Mouse (Mus musculus) left cerebral cortex, postnatal 36 days (tissue): ENCODE measurements around the gene Kif21a. TPM values are rescaled to one million over a fixed set of nuclear protein-coding genes. Genes with fewer than 3 reads are reported as not detected.
A peak's percentile ranks its signal among the peaks of the same experiment; 100 is the strongest.

ENCODE experiments used
- DNase-seq, 2 experiments: peaks; one replicate each; pipeline ENCODE4 v3.0.0; 2021 to 2022; ENCODE audit warnings: low spot score in 2 of 2, mixed read lengths in 1 of 2
- intact Hi-C: fragments of 180-260 bp; cut with DNase I; formaldehyde crosslinking; loops from one replicate; pipeline ENCODE4 v1.15.1; 2025
- total RNA-seq, 2 experiments: library from RNA; stranded (reverse); gene quantifications; 2 replicates each; pipeline ENCODE4 v1.2.3; 2021

Gene Kif21a
- 100 to 1,000 TPM; 120 to 130 TPM for total RNA-seq

DNA sequence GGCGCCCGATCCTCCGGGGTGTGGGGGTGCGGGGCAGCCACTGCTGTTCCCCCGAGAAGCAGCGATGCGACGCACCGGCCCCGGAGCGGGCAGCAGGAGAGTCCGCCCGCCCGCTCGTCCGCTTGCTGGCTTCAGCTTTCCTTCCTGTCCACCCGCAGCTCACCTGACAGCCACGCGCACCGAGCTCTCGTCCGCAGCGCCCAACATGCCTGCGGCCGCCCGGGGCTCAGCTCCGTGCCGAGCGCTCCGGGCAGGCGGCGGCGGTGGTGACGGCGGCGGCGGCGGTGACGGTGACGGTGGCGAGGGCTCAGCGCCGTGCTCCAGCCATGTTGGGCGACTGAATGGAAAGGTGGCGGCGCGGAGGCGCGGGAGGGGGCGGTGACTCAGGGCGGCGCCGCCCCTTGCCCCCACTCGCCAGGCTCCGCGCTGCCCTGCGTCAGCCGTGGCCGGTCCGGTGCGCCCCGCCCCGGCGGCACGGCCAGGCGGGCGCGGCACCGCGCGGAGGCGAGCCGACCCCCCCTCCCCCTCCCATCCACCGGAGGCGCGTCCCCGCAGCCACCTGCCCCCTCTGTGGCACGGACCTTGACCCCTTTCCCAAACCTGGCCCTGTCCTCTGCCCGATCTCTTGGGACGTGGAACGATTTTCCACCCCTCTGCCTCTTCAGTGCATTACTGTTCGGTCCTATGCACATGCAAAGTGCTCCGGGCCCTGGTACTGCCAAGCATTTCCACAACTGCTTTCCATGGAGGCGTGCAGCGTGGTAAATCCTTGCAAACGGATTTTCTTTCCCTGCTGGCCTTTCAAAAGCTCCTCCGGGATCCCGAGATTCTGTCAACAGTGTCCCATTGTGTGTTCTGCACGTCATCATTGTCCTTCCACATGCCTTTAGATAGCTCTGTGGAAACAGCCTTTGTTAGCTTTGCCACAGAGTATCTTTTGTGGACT lies at the start of gene Kif21a:
Gene Kif21a (minus strand): TSS at position 453 of the 946 bp plus-strand sequence.
- intact Hi-C loops, result loop anchor here (5.0 kb wide), 2 partner anchors 57 to 143 kb away; partner anchors contain the start of gene Abcd2
- peak; percentile 78 to 88 for DNase-seq

DNA sequence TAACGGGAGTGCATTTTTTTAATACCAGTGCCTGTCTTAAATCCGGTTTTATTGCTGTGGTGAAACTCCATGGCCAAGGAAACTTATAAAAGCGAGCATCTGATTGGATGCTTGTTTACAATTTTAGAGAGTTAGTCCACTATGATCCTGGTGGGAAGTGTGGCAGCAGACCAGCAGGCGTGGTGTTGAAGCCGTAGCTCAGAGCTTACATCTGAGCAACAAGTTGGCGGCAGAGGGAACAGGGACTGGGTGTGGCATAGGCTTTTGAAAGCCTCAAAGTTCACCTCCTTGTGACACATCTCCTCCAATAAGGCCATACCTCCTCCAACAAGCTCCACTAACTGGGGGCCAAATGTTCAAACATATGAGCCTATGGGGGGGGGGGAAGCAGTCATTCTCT lies 46.9 kb upstream of the Kif21a start:
- no peak for DNase-seq
- intact Hi-C loops, result no loop called here

DNA sequence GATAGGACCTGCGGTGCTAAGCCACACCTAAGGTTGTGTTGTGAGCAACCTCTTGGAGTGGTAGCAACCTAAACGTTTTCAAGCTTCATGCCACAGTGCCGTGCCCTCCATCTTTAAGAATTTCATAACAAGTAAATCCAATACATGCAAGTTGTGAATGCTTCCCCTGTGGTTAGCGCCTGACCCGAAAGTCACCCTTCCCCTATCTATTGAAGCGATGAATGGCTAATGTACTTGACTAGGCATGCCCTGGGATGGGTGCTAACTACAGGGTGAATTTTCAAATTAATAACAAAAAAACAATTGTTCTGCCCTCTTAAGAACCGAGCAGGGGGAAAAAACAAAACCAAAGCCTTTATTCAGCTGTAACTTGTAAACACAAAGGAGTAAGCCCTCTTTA lies 39.7 kb upstream of the Kif21a start:
- no peak for DNase-seq
- intact Hi-C loops, result no loop called here

DNA sequence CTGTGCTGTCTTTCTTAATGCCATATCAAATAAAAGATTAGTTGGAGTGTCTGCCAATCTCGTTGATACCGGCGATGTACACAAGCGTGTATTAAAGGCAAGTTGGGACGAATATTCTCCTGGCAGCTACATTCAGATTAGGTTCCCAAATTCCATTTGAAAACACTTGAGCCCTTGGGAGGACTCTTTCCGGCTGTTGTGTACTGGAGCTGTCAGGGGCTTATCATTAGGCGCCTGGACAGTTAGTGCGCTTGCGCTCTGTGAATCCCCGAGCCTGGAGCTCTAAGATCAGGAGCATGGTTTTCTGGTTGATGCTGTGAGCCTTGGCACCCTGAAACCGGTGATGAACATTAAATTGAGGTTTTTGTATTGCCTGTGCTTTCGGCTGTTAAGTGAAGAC lies 38.3 kb upstream of the Kif21a start:
- intact Hi-C loops, result no loop called here
- no peak for DNase-seq

DNA sequence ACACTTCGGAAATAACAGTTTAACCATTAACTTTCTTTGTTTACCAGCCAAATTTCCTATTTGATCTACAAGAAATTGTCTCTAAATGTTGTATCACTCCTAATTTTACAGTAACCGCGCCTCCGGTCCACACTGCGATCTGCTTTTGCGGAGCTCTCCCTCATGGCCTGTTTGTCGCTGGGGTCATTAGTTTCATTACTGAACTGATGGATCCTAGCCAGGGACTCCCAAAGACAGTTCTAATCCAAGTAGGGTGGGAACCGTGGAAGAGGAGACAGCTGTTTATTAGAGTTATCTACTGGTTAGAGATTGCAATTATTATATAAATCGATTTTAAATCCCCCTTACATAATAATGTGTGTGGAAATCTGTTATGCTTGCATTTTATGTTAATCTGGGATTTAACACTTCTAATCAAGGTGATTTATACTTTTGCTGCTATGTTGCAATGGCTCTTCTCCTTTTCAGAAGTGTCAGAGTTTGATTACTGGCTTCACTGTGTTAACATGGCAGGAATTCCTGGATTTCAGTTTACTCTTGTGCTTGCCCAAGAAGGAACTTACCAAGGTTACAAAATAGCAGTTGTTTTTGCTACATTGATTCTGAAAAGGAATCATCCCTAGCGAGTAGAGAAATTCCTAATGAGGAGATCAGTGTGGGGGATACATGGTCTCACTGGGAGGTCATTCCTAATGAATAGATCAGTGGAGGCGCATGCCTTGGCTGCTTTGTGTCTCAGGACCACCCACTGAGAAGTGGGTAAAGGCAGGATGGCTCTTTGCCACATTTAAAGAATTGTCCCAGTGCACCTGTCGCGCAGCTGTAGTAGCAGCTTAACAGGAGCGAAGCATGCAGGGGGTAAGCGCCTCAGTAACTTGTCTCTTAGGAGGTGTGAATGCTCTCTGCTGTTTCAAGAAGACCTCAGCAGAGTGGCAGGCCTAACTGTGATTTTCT lies 28.0 kb upstream of the Kif21a start:
- no peak for DNase-seq
- intact Hi-C loops, result no loop called here

DNA sequence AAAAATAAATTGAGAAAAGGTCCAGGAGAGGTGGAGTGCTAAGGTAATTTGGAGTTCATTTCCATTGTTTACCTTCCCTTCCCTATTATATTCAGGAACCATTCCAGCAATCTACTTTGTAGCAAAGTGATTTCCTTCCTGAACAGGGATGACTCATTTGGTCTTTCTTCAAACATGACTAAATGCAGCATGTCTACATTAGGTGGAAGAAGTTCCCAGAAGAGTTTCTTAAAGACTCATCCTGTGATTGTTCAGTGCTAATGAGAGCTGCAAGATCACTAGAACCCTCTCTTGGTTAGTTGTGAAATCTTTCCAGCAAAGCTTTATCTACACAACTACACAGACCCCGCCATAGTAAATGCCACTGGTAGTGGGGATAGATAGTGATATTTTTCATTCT lies 22.7 kb upstream of the Kif21a start:
- intact Hi-C loops, result no loop called here
- DNase-seq, result no peak

DNA sequence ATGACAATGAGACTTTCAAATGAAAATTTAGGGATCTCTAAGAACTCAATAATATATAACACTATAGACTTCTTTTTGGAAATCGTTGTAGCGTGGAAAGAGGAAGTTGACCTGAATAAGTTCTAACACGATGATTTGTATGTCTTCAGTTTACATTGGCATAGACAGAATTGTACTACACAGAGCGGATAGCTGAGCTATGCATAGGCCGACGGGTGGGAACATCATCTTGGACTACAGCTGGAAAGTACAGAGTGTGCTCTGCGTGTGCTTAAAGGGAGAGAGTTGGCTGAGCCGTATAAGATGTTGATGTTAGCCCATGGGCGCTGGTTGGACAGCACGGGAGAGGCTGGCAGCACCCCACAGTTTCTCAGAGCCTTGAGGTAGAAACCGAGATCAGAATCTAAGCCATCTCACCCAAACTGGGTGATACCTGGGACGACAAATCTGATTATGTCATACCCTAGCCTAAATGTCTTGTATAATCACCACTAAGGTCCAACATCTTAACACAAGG lies 14.6 kb upstream of the Kif21a start:
- no peak for DNase-seq
- intact Hi-C loops, result no loop called here

DNA sequence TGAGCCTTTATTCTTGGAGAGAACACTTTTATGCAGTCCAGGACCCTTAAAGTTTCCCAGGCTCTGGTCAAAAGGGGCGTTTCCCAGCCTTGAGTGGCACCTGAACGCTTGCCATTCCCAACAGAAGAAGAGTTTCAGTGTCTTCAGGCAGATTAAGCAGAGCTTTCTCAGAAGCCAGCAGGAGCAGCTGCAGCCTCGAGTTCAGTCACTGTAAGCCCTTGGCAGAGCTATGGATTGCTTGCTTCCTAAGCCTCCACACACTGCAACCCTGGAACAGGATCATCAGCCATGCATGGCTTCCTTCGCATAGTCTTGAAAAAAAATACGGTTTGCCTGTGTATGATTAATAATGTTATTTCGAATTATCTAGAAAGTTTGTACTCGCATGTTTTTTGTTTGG lies 14.1 kb upstream of the Kif21a start:
- intact Hi-C loops, result no loop called here

DNA sequence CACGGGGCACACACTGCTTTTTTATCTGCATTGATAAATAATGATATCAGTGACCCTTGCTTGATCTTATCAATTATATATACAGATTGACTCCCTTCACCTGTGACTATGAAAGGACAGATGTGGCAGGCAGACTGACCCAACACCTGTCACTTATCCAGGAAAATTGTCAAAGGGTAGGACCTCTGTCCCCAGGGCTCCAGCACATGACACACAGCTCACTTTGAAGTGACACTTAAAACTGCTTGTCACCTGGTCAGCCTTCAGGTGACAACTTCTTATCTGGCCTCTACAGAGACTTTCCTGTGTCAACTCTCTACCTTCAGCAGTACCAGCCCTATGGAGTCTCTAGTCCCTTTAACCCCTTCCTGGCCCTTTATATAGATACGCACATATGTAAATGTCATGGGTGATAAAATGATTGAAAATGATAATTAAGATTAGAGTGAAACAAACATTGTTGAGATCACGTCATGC lies 7.2 kb upstream of the Kif21a start:
- intact Hi-C loops, result no loop called here
- DNase-seq, result no peak

More for the DNA sequence above, 14.1 kb upstream of the Kif21a start:
- no peak for DNase-seq

DNA sequence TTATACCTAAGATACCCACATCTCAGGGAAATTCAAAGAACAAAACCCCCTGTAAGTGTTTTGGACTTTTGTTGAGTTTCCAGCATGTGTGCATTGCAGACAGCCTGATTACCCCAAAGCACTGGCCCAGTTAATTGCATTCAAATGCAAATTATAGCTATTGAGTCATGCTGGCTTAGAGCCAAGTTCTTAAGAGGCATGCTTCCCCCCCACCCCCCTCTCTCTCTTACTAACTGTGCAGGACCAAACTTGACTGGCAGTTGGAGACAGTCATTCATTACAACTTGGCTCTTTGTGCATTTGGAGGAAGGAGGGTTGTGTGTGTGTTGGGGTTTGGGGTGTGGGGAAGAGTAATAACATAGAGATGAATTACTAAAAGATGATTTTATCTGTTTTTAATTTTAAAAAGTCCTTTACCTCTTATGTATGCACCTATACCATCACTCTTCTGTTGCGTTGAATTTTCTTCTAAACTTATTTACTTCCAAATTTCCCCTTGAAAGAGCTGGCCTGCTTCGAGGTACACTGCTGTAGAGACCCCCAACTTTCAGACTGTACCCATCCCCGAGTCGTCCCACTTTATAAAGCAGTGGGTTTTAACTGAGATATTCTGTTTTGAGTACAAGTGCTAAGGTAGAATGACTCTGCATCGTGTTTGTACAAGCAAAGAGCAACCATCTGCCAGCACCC lies 6.6 kb upstream of the Kif21a start:
- intact Hi-C loops, result no loop called here
- no peak for DNase-seq

DNA sequence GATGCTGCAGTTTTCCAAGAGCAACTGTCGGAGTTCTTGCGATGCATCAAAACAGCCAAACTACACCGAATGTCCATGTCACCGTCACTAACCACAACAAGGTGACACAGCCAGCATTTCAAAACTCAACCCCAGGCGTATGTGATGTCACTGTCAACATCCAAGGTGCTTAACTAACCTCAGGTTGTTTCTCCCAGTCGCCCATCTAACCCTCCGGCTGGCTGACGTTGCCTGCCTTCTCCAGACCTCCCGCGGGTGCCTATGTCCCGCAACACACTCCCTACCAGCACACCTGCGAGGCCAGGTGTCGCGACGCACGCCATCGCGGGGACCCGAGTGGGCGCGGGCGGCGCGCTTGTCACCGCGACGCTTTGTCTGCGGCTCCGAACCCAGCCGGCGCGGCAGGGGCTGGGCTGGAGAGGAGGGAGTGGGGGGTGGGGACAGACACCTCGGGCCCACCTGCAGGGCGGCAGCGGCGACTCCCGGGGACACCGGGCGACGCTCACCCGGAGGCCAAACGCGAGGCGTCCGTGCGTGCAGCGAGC lies 725 bp downstream of the Kif21a start:
- intact Hi-C loops, result loop anchor here (5.0 kb wide), 1 partner anchor 57 kb away; no protein-coding TSS in a partner anchor

DNA sequence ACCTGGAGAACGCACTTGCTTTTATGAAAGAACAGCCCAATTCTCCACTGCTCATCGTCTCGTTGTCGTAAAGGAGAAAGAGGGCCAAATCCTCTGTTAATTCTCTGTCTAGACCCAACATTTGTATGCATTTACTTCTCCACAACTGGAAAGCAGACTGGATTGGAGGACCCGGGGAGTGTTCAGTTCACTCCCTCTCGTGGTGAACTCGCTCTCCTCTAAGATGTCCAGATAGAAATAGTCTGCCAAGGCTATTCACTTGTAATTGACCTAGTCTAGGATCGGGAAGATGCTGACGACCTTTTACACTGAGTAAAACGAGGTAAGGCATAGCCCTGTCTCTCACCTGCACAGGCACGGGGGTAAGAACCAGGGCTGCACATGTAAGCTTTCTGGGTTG lies 2.1 kb downstream of the Kif21a start:
- intact Hi-C loops, result loop anchor here (5.0 kb wide), 1 partner anchor 55 kb away; no protein-coding TSS in a partner anchor
- DNase-seq, result no peak

More for the DNA sequence above, 725 bp downstream of the Kif21a start:
- peak; percentile 32 to 55 for DNase-seq

DNA sequence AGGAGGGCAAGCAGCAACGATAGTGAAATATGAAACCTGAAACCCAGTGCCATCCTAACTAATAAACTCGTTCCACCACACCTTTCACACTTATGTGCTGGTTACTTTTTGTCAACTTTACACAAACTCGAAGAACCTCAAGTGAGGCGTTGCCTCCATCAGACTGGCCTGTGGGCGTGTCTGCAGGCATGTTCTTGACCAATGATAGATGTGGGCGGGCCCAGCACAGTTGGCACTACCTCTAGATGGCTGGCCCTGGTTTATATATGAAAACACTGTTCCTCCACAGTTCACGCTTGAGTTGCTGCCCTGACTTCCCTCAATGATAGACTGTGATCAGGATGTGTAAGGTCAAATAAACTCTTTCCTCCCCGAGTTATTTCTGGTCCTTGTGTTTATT lies 3.2 kb downstream of the Kif21a start:
- intact Hi-C loops, result loop anchor here (5.0 kb wide), 1 partner anchor 54 kb away; no protein-coding TSS in a partner anchor
- DNase-seq, result no peak

DNA sequence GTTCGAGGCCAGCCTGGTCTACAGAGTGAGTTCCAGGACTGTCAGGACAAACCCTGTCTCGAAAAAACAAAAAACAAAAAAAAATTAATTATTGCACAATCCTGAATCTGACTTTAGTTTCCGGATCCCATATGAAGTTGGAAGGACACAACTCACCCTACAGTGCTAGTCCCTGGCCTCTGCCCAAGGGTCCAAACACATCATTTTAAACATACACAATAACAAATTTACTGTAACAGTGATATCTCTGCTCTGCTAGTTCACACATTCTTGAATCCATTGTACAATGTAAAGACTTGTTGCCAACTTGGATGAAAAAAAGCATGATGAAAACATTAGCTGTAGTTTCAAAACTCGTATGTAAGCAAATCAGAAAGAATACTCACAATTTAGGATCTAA lies 6.5 kb downstream of the Kif21a start:
- intact Hi-C loops, result no loop called here

DNA sequence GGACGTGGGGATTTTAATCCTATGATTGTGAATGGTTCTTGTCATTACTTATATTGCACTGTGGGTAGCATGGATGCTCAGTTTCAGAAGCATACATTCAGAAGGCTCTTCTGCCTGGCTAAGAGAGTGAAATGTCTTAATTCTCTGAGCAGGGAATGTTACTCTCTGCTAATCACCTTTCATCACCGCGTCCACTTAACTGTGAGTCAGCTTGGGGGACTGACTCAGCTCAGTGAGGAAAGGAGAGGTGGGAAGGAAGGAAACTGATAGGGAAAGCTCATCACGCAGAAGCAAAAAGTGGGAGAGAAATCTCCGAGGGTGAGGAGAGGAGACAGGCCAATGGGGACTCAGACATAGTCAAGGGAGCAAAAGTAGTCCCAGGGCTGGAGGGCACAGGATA lies 10.9 kb downstream of the Kif21a start:
- DNase-seq, result no peak
- intact Hi-C loops, result no loop called here

More for the DNA sequence above, 6.5 kb downstream of the Kif21a start:
- no peak for DNase-seq

DNA sequence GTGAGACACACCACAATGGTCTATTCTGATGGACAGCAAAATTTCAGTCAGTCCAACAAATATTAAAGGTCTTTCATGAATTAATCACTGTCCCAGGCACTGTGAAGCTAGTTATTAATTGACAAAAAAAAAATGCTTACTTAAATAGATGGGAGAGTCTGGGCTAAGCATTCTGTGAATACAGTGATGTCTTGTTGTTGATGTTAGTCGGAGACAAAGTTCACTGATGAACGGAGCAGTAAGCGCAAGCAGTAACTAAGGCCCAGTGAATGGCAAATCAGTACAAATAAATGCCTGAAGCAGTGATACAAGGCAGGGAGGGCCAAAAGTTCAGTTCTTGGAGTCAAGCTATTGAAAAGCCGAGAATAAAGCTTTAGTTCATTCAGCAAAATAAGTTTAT lies 15.7 kb downstream of the Kif21a start:
- DNase-seq, result no peak
- intact Hi-C loops, result no loop called here

DNA sequence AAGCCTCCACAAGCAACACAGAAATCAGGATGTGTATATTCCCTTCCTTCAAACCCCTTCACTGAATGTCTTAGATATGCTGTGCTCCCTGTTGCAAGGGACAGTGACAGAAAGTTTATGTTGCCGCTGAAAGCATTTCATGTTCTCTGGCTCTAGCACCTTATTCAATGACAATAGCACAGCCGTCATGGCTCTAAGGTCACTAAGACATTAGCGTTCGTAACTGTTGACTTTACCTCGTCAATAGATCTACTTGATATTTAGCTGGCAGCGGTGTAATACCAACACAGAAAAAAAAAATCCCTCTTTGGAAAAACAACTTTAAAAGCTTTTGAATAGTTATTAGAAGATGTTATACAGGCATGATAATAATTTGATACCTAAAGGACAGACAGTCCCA lies 16.2 kb downstream of the Kif21a start:
- no peak for DNase-seq

DNA sequence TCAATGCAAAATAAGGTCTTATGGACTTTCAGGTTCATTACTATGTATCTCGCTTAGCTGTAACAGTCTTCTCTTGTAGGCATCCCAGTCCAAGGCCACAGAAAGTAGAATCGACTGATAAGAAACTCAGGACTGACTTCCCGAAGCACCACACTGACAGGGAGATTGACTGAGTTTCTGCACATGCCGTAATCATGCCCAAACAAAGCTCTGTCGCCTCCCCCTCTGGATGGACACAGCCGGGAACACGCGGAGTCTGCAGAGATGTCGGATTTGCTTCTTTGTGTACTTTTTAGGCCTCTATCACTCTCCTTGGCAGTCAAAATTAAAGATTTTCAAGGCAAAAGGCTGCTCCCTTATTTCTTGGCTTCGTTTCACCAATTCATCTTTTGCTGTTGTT lies 20.8 kb downstream of the Kif21a start:
- intact Hi-C loops, result no loop called here
- no peak for DNase-seq

More for the DNA sequence above, 16.2 kb downstream of the Kif21a start:
- intact Hi-C loops, result no loop called here

DNA sequence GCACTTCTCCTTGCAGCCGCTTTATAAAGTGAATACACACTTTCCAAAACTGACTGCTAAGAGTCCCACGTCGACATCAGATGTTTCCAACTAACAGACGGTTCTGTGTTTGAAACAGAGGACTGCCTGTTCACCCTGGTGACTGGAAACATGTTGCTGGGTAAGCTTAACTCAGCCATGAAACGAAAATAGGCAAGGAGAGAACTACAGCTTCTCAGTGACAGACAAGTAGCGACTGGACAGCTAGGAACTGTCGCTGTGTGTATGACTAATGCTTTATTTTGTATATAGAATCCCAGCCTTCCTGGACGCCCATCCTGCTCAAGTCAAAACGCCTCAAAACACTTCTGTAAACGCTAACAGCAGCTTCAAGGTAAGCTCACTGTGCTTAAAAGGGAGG lies 21.3 kb downstream of the Kif21a start:
- DNase-seq, result no peak
- intact Hi-C loops, result no loop called here
